Mouse (Mus musculus) thymus, postnatal 10 days (tissue): ENCODE data around the gene Hc.
A peak's percentile ranks its signal among the peaks of the same experiment; 100 is the strongest.

ENCODE experiments used
- DNase-seq, 2 experiments: peaks; one replicate each; pipeline ENCODE4 v3.0.0; 2021; ENCODE audit warnings: low spot score in 2 of 2

Gene Hc

DNA sequence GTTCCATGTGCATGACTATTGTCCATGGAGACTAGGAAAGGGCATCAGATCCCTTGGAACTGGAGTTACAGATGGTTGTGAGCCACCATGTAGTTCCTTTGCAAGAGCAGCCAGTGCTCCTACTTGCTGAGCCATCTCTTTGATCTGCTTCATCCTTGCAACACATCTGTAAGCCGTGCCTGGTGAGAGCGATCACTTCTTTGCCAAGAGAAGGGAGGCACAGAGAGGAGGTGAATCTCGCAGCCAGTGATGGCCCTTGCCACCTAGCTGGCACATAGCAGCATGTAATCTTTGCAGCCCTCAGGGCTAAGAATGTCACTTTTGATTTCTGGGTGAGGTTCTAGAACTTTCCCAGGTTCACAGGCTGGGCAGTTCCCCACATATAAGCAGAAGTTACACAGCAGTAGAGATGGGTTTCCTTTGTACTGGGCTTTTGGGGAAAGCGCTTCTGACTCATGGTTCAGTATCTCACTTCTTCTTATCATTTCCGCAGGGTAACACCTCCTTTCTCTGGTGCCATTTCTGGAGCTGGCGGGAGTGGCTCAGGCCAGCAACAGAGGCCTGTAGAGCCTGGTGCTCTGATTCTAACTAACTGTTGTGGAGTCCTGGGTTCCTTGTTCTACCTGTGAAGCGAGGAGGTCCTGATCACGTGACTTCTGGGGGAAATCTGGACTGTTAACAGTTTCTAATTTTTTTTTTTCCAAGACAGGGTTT lies 84.1 kb downstream of the Hc start:
- DNase-seq = no peak

GRCm38 (mm10) chr2:34976447-34976846 lies 84.8 kb downstream of the Hc start:
- DNase-seq = no peak

GRCm38 (mm10) chr2:34973087-34973486 lies 88.2 kb downstream of the Hc start:
- DNase-seq = no peak

DNA sequence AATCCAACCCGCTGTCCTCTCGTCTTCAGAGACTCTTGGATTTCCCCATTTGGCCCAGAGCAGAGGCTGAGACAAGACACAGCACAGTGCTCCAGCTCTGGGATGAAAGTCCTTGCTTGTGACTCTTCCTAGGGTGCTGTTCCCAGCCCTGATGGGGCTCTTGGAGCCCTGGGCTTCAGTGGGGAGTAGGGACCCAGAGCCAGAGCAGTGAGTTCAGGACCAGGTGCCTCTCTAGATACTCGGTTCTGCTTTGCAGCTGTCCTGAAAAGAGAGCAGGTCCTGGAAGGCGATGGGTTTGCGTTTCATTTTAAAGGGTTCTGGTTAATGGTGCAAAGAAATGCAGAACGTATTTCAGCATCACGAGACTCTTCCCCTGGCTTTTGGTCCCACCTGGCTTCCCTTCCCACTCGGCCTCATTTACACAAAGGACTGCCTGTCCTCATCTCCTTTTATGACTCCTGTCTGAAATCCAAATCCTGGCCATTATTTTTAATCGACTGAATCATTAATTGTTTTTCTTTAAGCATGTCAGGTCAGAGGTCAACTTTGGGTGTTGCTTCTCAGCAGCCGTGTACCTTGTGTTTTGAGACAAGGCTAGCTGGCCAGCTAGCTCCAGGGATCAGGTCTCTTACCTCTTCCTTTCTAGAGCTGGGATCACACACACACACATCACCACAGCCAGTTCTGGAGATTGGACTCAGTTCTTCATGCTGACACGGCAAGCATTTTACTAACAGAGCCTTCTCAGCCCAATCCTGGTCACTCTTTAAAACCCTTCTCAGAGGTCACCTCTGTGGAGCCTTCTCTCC lies 90.0 kb downstream of the Hc start:
- DNase-seq = no peak

DNA sequence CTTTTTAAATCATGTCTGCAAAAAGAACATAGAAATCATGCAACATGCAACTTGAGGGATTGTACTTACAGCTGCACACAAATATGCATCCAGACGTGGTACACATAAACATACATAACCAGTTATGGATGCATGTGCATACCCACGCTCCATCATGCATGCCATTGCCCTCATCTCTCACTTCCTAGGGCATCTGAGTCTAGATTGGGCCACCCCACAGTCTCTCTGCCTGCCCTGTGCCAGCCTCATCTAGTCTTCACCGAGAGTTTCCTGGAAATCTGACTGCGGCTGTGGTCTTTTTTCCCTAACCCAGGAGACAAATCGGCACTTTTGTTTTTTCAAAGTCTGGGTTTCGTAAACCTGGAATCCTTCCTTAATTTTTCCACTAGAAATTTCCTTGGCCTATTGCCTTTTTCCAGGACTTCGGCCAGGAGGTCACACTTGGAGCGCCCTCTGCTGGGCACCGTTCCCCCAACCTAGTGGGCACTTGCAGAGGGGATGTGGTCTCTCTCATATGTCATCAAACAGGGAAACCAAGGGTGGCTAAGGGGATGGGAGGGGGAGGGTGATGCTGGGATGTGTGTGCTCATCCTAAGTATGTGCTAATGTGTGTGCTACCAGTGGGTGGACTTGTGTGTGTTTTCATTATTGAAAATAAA lies 91.0 kb downstream of the Hc start:
- peak; percentile 65 to 84 for DNase-seq

- no peak for DNase-seq
Observed at GRCm38 (mm10) chr2:34969166-34969565, 92.1 kb downstream of the Hc start.

GRCm38 (mm10) chr2:34966243-34966934 lies 94.8 kb downstream of the Hc start:
- DNase-seq = no peak

- peak in 1 of 2 experiments; percentile 49 for DNase-seq
Observed at GRCm38 (mm10) chr2:34965806-34966205, 95.4 kb downstream of the Hc start.

GRCm38 (mm10) chr2:34965293-34965692 lies 95.9 kb downstream of the Hc start:
- peak; percentile 79 to 87 for DNase-seq

- no peak for DNase-seq
Observed at GRCm38 (mm10) chr2:34964651-34965050, 96.6 kb downstream of the Hc start.

GRCm38 (mm10) chr2:34964230-34964629 lies 97.0 kb downstream of the Hc start:
- DNase-seq = no peak

- DNase-seq = peak; percentile 78 to 89
Observed at GRCm38 (mm10) chr2:34963371-34963956, 97.8 kb downstream of the Hc start.

DNA sequence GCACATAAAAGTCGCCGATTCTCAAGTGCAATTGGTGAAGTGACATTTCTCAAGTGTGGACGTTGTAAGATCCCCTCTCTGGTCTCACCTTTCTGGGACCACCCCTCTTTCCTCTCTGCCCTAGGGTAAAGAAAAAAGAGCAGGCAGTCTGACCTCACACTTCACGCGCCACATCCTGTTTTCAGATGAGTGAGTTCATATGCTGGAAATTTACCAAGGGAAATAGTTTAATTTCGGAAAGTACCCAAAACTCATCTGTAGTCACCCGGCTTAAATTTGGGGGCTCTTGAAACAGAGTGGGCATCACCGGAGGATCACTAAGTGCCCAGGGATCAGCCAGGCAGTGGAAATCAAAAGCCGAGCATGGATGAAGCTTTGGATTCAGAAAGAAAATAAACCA lies 98.3 kb downstream of the Hc start:
- peak; percentile 58 to 64 for DNase-seq

DNA sequence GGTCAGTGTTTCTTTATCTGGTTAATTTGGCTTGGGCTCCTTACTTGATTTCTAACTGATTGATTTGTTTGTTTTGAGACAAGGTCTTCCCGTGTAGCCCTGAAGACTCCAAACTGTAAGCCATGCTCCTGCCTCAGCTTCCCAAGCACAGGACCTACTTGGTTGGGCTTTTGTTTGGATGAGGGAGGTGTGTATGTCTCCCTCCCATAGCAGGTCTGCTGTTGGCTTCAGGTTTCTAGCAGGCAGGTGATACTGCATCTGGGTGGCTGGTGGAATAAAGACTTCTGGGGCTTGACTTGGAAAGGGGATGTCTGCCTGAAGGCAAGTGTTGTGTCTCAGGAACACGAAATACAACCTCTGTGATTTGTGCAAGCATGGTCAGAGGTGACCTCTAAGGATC lies 99.0 kb downstream of the Hc start:
- peak in 1 of 2 experiments; percentile 6 for DNase-seq

- DNase-seq = peak in 1 of 2 experiments; percentile 26
Observed at GRCm38 (mm10) chr2:34961481-34962036, 99.7 kb downstream of the Hc start, which contains the start of gene Traf1. Gene Traf1, minus strand, starts transcription at chr2:34961772.

DNA sequence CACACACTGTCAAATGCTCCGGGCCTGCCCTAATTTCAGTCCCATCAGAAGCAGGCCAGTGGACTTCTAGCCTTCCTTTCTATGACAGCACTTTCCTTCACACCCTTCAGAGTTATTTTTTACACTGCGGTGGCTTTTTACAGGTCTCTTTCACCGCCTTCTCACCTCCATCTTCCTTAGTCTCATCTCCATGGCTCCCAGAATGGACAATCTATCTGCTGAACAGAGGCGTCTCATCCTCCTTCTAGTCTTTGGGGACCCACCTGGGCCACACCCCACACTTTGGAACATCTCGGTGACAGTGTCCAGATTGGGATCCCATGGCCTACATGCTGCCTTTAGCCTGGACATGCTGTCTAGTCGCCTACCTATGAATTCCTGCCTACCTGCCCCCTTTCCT lies 100.3 kb downstream of the Hc start:
- DNase-seq = peak in 1 of 2 experiments; percentile 3

- no peak for DNase-seq
Observed at GRCm38 (mm10) chr2:34960466-34960865, 100.8 kb downstream of the Hc start.

GRCm38 (mm10) chr2:34958582-34958981 lies 102.7 kb downstream of the Hc start:
- no peak for DNase-seq

- DNase-seq = no peak
Observed at GRCm38 (mm10) chr2:34958036-34958435, 103.2 kb downstream of the Hc start.

DNA sequence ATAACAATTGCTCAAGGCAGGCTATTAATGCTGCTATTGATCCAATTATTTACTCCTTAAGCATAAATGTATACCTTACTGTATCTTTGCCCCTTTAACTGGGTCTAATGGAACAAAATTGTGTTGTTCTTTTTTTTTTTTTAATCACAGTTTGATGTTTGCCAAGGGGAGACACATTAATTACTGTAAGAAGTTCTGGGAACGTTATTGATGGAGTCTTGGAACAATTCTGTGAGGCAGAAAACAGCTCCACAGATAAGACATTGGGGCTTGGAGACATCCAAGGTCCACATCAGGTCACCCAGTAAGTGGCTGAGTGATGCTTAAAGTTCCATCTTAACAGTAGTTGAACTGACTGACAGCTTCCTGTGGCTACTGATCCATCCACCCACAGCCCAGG lies 103.8 kb downstream of the Hc start:
- DNase-seq = no peak

DNA sequence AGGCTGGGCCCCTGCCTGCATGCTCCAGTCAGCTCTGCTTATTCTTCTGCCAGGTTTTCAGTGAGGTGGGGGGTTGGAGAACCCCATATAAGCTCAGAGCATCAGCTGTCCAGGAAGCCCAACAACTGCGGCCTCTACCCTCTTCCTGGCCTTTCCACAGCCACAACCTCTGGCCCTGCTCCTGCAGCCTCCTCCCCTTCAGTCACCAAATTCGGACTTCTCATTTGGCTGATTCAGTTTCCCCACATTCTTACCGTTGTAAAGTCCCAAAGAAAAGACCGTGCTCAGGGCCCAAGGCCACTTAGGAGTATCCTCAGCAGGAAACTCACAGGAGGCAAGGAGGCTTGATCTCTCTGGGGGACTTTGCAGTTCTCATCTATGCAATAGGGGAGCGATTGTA lies 104.3 kb downstream of the Hc start:
- DNase-seq = no peak
